Mouse (Mus musculus) gastrocnemius, postnatal 36 days (tissue): ENCODE measurements around the gene Kctd14. TPM values are rescaled to one million over a fixed set of nuclear protein-coding genes. Genes with fewer than 3 reads are reported as not detected.

Experiments
- total RNA-seq, 2 experiments: library from RNA; stranded (reverse); gene quantifications; 2 replicates each; pipeline ENCODE4 v1.2.3; 2021

Kctd14 gene
- total RNA-seq, 2 experiments from 2014 or later = not detected

Other genes starting within 250 kb of the Kctd14 start
- under 1 TPM; 0.74 to 0.94 TPM for gene Usp35, start 119.3 kb upstream of the Kctd14 start, total RNA-seq
- 1 to 10 TPM; 2.6 to 3.1 TPM for gene Kctd21, start 119.0 kb upstream of the Kctd14 start, total RNA-seq
- 1 to 10 TPM; 3.0 to 3.4 TPM for gene Alg8, start 79.7 kb upstream of the Kctd14 start, total RNA-seq
- 100 to 1,000 TPM; 297 to 299 TPM for gene Ndufc2, start 51.3 kb upstream of the Kctd14 start, total RNA-seq
- 10 to 100 TPM; 15.4 to 23.9 TPM for gene Thrsp, start 33.6 kb upstream of the Kctd14 start, total RNA-seq
- gene Ints4, start 29.6 kb downstream of the Kctd14 start, total RNA-seq = 10 to 100 TPM; 21.6 to 23.2 TPM
- gene Aamdc, start 128.2 kb downstream of the Kctd14 start, total RNA-seq = 100 to 1,000 TPM; 110 to 120 TPM
- gene Rsf1, start 128.6 kb downstream of the Kctd14 start, total RNA-seq = 10 to 100 TPM; 11.9 to 13.4 TPM
- 10 to 100 TPM; 27.3 to 31.3 TPM for gene Clns1a, start 245.3 kb downstream of the Kctd14 start, total RNA-seq